Comparison of ENCODE assay signal across 10 mouse cellular contexts in genomic region chr10:95817419-95818161, GRCm38 (mm10). TPM values are rescaled to one million over a fixed set of nuclear protein-coding genes. Genes with fewer than 3 reads are reported as not detected.
DNase-seq lines count a peak whose midpoint lies in the region; ATAC-seq and TF ChIP-seq lines count a peak whose summit lies in the region.
"Had no signal": no experiment of that assay in that cellular context is flagged by ENCODE, and none has a peak within 500 bp of the region (broad histone marks: within the 10 kb centered on the region; RNA-seq: fewer than 3 reads in every experiment).

No protein-coding gene starts in this region.

- WGBS in bone marrow, adult 2 months = 2% methylated on average over 9 of the region's 9 CpGs
- WGBS in liver, embryonic 11.5 days = 24% methylated on average over 9 of the region's 9 CpGs
- 24% methylated on average over 9 of the region's 9 CpGs for WGBS in neural tube, embryonic 14.5 days
- WGBS in intestine, embryonic 16.5 days = 35% methylated on average over 9 of the region's 9 CpGs

- H3K4me3 ChIP-seq in bone marrow, adult 2 months (replicated peaks; ENCODE audit: control insufficient read depth, low read depth, low read length) = no peak overlapping the region
- no peak overlapping the region for H3K4me3 ChIP-seq in liver, embryonic 11.5 days (ENCODE audit: low read depth, low read length)
- H3K4me3 ChIP-seq in neural tube, embryonic 14.5 days (ENCODE audit: low read depth, low read length) = no peak overlapping the region
- H3K4me3 ChIP-seq in intestine, embryonic 16.5 days (ENCODE audit: low read length) = no peak overlapping the region

- no peak overlapping the region for H3K9ac ChIP-seq in liver, embryonic 11.5 days (ENCODE audit: low read depth, low read length)
- no peak overlapping the region for H3K9ac ChIP-seq in neural tube, embryonic 14.5 days (replicated peaks; ENCODE audit: low read depth, low read length)
- no peak overlapping the region for H3K9ac ChIP-seq in intestine, embryonic 16.5 days (ENCODE audit: low read depth, low read length)

- H3K9me3 ChIP-seq in liver, embryonic 11.5 days (ENCODE audit: control insufficient read depth, low read length) = no peaks in the 10 kb centered on the region
- no peaks in the 10 kb centered on the region for H3K9me3 ChIP-seq in neural tube, embryonic 14.5 days (ENCODE audit: control insufficient read depth, low read length)
- H3K9me3 ChIP-seq in intestine, embryonic 16.5 days (ENCODE audit: control insufficient read depth, low read length) = no peaks in the 10 kb centered on the region

- 0 out of 2 replicates have a peak, but pooled peaks have one; percentile 23 for ATAC-seq in liver, embryonic 11.5 days (replicated peaks; ENCODE audit: low FRiP score)
- peak; percentile 63; the same call in 1 of the 2 replicates for ATAC-seq in neural tube, embryonic 14.5 days (ENCODE audit: low read depth)
- no peak for ATAC-seq in intestine, embryonic 16.5 days

- DNase-seq in kidney, postnatal 14 days = peak; percentile 27
- DNase-seq in kidney, adult 18-20 months = no peak
- DNase-seq in liver, embryonic 11.5 days (ENCODE audit: low spot score) = peak; percentile 34
- no peak for DNase-seq in heart, adult 8-10 months (ENCODE audit: low spot score)
- no peak for DNase-seq in thymus, postnatal 36 days

- H3K4me2 ChIP-seq in liver, embryonic 11.5 days = no peak overlapping the region
- no peak overlapping the region for H3K4me2 ChIP-seq in neural tube, embryonic 14.5 days (ENCODE audit: low read depth, low read length)
- H3K4me2 ChIP-seq in intestine, embryonic 16.5 days (ENCODE audit: low read depth, low read length) = no peak overlapping the region

- H3K27ac ChIP-seq in bone marrow, adult 2 months (ENCODE audit: control insufficient read depth, insufficient read depth, low read depth, low read length, poor library complexity) = peak overlapping the region; percentile 87
- no peak overlapping the region for H3K27ac ChIP-seq in liver, embryonic 11.5 days (ENCODE audit: low read depth, low read length)
- H3K27ac ChIP-seq in neural tube, embryonic 14.5 days (ENCODE audit: low read depth, low read length) = no peak overlapping the region
- no peak overlapping the region for H3K27ac ChIP-seq in intestine, embryonic 16.5 days (ENCODE audit: low read length)

- H3K36me3 ChIP-seq in liver, embryonic 11.5 days (ENCODE audit: control insufficient read depth, insufficient read depth, low read length) = no peaks in the 10 kb centered on the region
- H3K36me3 ChIP-seq in neural tube, embryonic 14.5 days (ENCODE audit: control insufficient read depth, insufficient read depth, low read length) = no peaks in the 10 kb centered on the region
- H3K36me3 ChIP-seq in intestine, embryonic 16.5 days (ENCODE audit: control insufficient read depth, insufficient read depth, low read length) = no peaks in the 10 kb centered on the region

- H3K4me1 ChIP-seq in bone marrow, adult 2 months (ENCODE audit: control insufficient read depth, insufficient read depth, low read length) = no peaks in the 10 kb centered on the region; the same call in 1 of the 2 replicates
- no peaks in the 10 kb centered on the region for H3K4me1 ChIP-seq in liver, embryonic 11.5 days (replicated peaks; ENCODE audit: control insufficient read depth, insufficient read depth, low read length)
- no peaks in the 10 kb centered on the region for H3K4me1 ChIP-seq in neural tube, embryonic 14.5 days (ENCODE audit: control insufficient read depth, insufficient read depth, low read length)
- H3K4me1 ChIP-seq in intestine, embryonic 16.5 days (ENCODE audit: control insufficient read depth, insufficient read depth, low read length) = no peaks in the 10 kb centered on the region

- no peak for TF ChIP-seq CTCF in bone marrow, adult 2 months (IDR thresholded peaks at IDR 0.05; ENCODE audit: control insufficient read depth, insufficient read depth, low read length)

- no peaks in the 10 kb centered on the region for H3K27me3 ChIP-seq in liver, embryonic 11.5 days (replicated peaks; ENCODE audit: control insufficient read depth, insufficient read depth, low read length)
- H3K27me3 ChIP-seq in neural tube, embryonic 14.5 days (ENCODE audit: control insufficient read depth, insufficient read depth, low read length) = no peaks in the 10 kb centered on the region
- no peaks in the 10 kb centered on the region for H3K27me3 ChIP-seq in intestine, embryonic 16.5 days (replicated peaks; ENCODE audit: control insufficient read depth, insufficient read depth, low read length)

- TF ChIP-seq POLR2A in bone marrow, adult 2 months (IDR thresholded peaks at IDR 0.05; ENCODE audit: borderline replicate concordance, control insufficient read depth, low read depth, low read length) = no peak

RNA-seq across cellular contexts. Expression of gene Gm33543, which starts 25.1 kb away (rescaled TPM):
- not detected in 2 replicates for polyA plus RNA-seq in bone marrow, adult 2 months (2011; ENCODE audit: insufficient read depth, insufficient read length, low replicate concordance, missing spikeins)
- not detected in 2 replicates for polyA plus RNA-seq in liver, embryonic 11.5 days (2014; fragmentation: Nextera tagmentation; extraction: Ambion mirVana)
- polyA plus RNA-seq in neural tube, embryonic 14.5 days (2014; fragmentation: Nextera tagmentation; extraction: Ambion mirVana) = not detected in 2 replicates
- 1 to 10 TPM; 2.6 to 5.4 (median 4.0) TPM for total RNA-seq in heart, adult 8-10 months (2022)
- not detected in 2 replicates for polyA plus RNA-seq in intestine, embryonic 16.5 days (2015; fragmentation: Nextera tagmentation; extraction: Ambion mirVana)
- polyA plus RNA-seq: limb, embryonic 14.5 days; stomach, embryonic 16.5 days had no signal

Comparison
In these comparisons a context has a peak if more than half of its experiments do, and no peak if none do; other contexts are left out.
1. DNase-seq: peak in kidney, postnatal 14 days (single experiment) and liver, embryonic 11.5 days (single experiment); none in kidney, adult 18-20 months (single experiment), heart, adult 8-10 months (single experiment) and thymus, postnatal 36 days (0 of 2).